Mouse (Mus musculus) MEL (cell line): ENCODE results near the gene Ascc3.

Experiments
- CTCF ChIP-seq, 3 experiments: IDR thresholded peaks in 2 of 3; conservative IDR thresholded peaks in 1 of 3; 2 replicates each; pipeline ENCODE4 v1.5.1; 2011 to 2012; ENCODE audit warnings: low read length in 3 of 3, low read depth in 2 of 3, mild to moderate bottlenecking in 2 of 3, improper control_type of control experiment in 1 of 3, inconsistent platforms in 1 of 3, mixed read lengths in 1 of 3, moderate library complexity in 1 of 3; ENCODE audit not compliant: control insufficient read depth in 1 of 3, insufficient read depth in 1 of 3, poor library complexity in 1 of 3, severe bottlenecking in 1 of 3
- MYC ChIP-seq: IDR thresholded peaks from 2 replicates; pipeline ENCODE4 v1.6.1; 2011; ENCODE audit warnings: low read depth, mild to moderate bottlenecking, low read length, improper control_type of control experiment, moderate library complexity
- POLR2A ChIP-seq, 2 experiments: IDR thresholded peaks; 2 replicates each; pipeline ENCODE4 v1.6.1; 2011 to 2012; ENCODE audit warnings: low read length in 2 of 2, mild to moderate bottlenecking in 2 of 2, control low read depth in 1 of 2, improper control_type of control experiment in 1 of 2, low read depth in 1 of 2, moderate library complexity in 1 of 2; ENCODE audit not compliant: control insufficient read depth in 1 of 2, insufficient read depth in 1 of 2, poor library complexity in 1 of 2
- RAD21 ChIP-seq: IDR thresholded peaks from 2 replicates; pipeline ENCODE4 v1.6.1; 2011; ENCODE audit warnings: mild to moderate bottlenecking, low read depth, low read length, improper control_type of control experiment
- SMC3 ChIP-seq: IDR thresholded peaks from 2 replicates; pipeline ENCODE4 v1.6.1; 2011; ENCODE audit warnings: low read depth, low read length, improper control_type of control experiment
- TAL1 ChIP-seq: IDR thresholded peaks from 2 replicates; pipeline ENCODE4 v1.6.1; 2012; ENCODE audit warnings: mild to moderate bottlenecking, inconsistent platforms, low read length, moderate library complexity, mixed read lengths

- TF ChIP-seq SMC3: no peak
- TF ChIP-seq TAL1: no peak
- no peak for TF ChIP-seq CTCF (IDR thresholded peaks at IDR 0.05 in 2 of 3, conservative IDR thresholded peaks at IDR 0.05 in 1 of 3; ENCODE audit: control insufficient read depth in 1 of 3, insufficient read depth in 1 of 3, low read depth in 2 of 3, low read length in 3 of 3, poor library complexity in 1 of 3, severe bottlenecking in 1 of 3)
- TF ChIP-seq MYC: no peak
- TF ChIP-seq POLR2A (IDR thresholded peaks at IDR 0.05; ENCODE audit: control insufficient read depth in 1 of 2, insufficient read depth in 1 of 2, low read depth in 1 of 2, low read length in 2 of 2, poor library complexity in 1 of 2): no peak
- no peak for TF ChIP-seq RAD21
Observed at GRCm38 (mm10) chr10:50890621-50891020, 298.2 kb downstream of the Ascc3 start.
